Mouse (Mus musculus) neural tube, embryonic 13.5 days (tissue): ENCODE measurements around the gene Kmt2a. TPM values are rescaled to one million over a fixed set of nuclear protein-coding genes. Genes with fewer than 3 reads are reported as not detected.

Experiments used
- ATAC-seq: fragments of 200-750 bp; cut with Nextera tagmentation; 2 replicates; pipeline ENCODE4 v1.8.0; 2017; ENCODE audit warnings: low read depth, mild to moderate bottlenecking, moderate TSS enrichment, moderate library complexity
- H3K27ac ChIP-seq: fragments of 300-500 bp; sonication (generic); replicated peaks from 2 replicates; pipeline ENCODE4 v1.5.1; 2015; ENCODE audit warnings: moderate library complexity, mild to moderate bottlenecking, inconsistent platforms
- H3K27me3 ChIP-seq: fragments of 300-500 bp; sonication (generic); 2 replicates; pipeline ENCODE4 v1.6.1; 2015; ENCODE audit warnings: mild to moderate bottlenecking, inconsistent platforms
- H3K36me3 ChIP-seq: fragments of 300-500 bp; sonication (generic); 2 replicates; pipeline ENCODE4 v1.6.1; 2015; ENCODE audit warnings: mild to moderate bottlenecking, inconsistent platforms
- H3K4me1 ChIP-seq: fragments of 300-500 bp; sonication (generic); replicated peaks from 2 replicates; pipeline ENCODE4 v1.6.1; 2015; ENCODE audit warnings: inconsistent platforms
- H3K4me2 ChIP-seq: fragments of 300-500 bp; sonication (generic); 2 replicates; pipeline ENCODE4 v1.6.1; 2015; ENCODE audit warnings: inconsistent platforms, mild to moderate bottlenecking, moderate library complexity
- H3K4me3 ChIP-seq: fragments of 300-500 bp; sonication (generic); 2 replicates; pipeline ENCODE4 v1.5.1; 2015; ENCODE audit warnings: mild to moderate bottlenecking, inconsistent platforms
- H3K9ac ChIP-seq: fragments of 300-500 bp; sonication (generic); 2 replicates; pipeline ENCODE4 v1.6.1; 2015; ENCODE audit warnings: moderate library complexity, mild to moderate bottlenecking, inconsistent platforms
- H3K9me3 ChIP-seq: fragments of 300-500 bp; sonication (generic); 2 replicates; pipeline ENCODE4 v1.6.1; 2016; ENCODE audit warnings: inconsistent platforms
- WGBS: fragments of 180-500 bp; shearing (Covaris S2); methylation state at CpG from one replicate; pipeline ENCODE4 v1.1.7; 2015; 5-methylcytosine and 5-hydroxymethylcytosine counted together
- polyA plus RNA-seq: library from polyadenylated mRNA; unstranded; fragments of >200 nt; fragmentation: Nextera tagmentation; extraction: Ambion mirVana; gene quantifications from 2 replicates; pipeline ENCODE4 v1.2.1, GENCODE M21; 2015

Kmt2a gene
- polyA plus RNA-seq, 1 experiment from 2014 or later: 25.0 TPM

DNA sequence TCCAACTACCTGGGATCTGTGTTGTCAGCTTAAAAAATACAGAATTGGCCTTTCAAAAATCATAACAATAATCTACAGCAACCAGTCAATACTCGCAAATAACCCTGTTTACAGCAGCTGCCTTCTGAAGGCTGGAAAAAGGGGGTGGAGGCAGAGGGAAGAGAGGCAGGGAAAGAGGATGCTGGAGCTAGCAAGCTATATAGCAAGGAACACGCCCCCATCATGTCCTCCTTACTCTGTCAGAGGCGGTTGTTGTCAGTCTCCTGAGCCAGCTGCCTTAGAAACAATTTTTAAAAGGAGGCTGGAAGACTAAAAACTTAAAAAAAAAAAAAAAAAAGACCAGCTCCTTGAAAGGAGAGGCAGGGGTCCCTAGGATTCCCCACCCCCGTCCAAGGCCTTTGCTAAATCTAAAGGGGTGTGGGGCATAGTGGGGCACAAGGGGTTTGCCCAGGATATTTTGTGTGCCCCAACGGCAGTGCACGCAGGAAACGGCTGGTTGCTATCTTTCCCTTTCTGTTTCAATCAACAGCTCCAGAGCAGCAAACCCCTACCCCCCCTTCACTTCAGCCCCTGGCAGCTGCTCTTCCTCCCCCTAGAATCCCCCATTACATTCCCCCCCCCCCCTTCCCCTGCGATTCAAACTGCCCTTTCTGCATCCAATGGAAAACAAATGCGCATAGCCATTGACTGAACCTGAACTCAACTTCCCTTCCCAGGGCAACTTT, 2.2 kb downstream of the Kmt2a start:
- H3K9ac ChIP-seq: peak overlapping the region; percentile 99
- no peak for ATAC-seq
- H3K4me1 ChIP-seq: peaks cover 67% of the 10 kb centered on the region
- no peaks in the 10 kb centered on the region for H3K9me3 ChIP-seq
- H3K27me3 ChIP-seq: no peaks in the 10 kb centered on the region
- peak overlapping the region; percentile 100 for H3K27ac ChIP-seq
- H3K36me3 ChIP-seq: no peaks in the 10 kb centered on the region; the same call in 1 of the 2 replicates
- peak overlapping the region; percentile 88 for H3K4me3 ChIP-seq
- H3K4me2 ChIP-seq: peak overlapping the region; percentile 84
- WGBS: 15% methylated on average over 9 of the region's 9 CpGs

- Histone ChIP-seq H3K27me3 (no peaks in the 10 kb centered on the region), H3K9ac (no peak overlapping the region; the same call in 1 of the 2 replicates), H3K27ac (no peak overlapping the region), H3K36me3 (no peaks in the 10 kb centered on the region; the same call in 1 of the 2 replicates), H3K4me1 (peaks cover 74% of the 10 kb centered on the region), H3K9me3 (no peaks in the 10 kb centered on the region), H3K4me2 (peak overlapping the region; percentile 84), H3K4me3 (0 out of 2 replicates have a peak overlapping the region, but pooled peaks have one; percentile 88)
- no peak for ATAC-seq
- 87% methylated on average over 7 of the region's 7 CpGs for WGBS
Observed at GRCm38 (mm10) chr9:44877686-44878085, 3.4 kb downstream of the Kmt2a start.

DNA sequence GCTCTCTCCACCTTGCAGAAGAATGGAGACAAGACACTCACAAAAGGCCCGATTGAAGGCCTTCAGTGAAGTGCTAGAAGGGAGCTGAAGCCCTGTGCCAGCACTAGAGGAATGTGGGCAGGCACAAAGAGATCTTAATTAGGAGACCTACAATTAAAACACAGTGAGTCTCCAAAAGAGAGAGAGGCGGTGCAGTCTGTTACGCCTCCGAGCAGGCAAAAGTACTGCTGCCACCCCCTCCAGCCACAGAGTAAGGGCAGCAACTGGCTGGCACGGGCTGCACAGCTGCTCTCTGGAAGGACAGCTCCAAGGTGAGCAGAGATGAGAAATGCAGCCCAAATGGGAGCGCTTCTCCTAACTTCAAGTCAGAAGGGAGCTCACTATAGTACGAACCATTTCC, 5.6 kb downstream of the Kmt2a start:
- WGBS: 24% methylated on average over 7 of the region's 7 CpGs
- H3K4me3 ChIP-seq: no peak overlapping the region
- peaks cover 89% of the 10 kb centered on the region for H3K4me1 ChIP-seq
- no peaks in the 10 kb centered on the region; the same call in 1 of the 2 replicates for H3K36me3 ChIP-seq
- H3K27ac ChIP-seq: no peak overlapping the region
- peak overlapping the region; percentile 48; the same call in 1 of the 2 replicates for H3K9ac ChIP-seq
- H3K27me3 ChIP-seq: no peaks in the 10 kb centered on the region
- ATAC-seq: no peak
- no peaks in the 10 kb centered on the region for H3K9me3 ChIP-seq
- H3K4me2 ChIP-seq: peak overlapping the region; percentile 18

DNA sequence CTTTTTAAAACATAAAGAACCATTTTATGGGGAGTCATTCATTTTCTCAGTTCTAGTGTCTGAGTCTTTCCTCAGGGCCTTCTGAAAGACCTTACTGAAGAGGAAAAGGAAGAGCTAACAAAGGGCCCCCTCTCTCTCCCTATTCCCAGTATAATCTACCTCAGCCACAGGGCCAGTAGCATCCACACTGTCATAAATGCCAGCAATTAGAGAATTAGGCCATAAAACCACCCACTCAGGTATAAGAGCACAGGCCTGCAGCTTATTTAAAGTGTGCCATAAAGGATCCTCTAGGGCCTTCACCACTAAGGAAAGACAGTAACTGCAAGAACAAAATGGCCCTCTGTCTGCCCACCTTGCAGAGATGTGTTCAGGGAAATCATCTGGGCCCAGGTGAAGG, 6.9 kb downstream of the Kmt2a start:
- H3K4me1 ChIP-seq: peaks cover 90% of the 10 kb centered on the region
- no peaks in the 10 kb centered on the region for H3K9me3 ChIP-seq

GRCm38 (mm10) chr9:44873665-44874064, 7.4 kb downstream of the Kmt2a start:
- Histone ChIP-seq H3K9me3 (no peaks in the 10 kb centered on the region), H3K27me3 (no peaks in the 10 kb centered on the region), H3K27ac (peak overlapping the region; percentile 50; the same call in 1 of the 2 replicates), H3K4me1 (peaks cover 89% of the 10 kb centered on the region), H3K4me2 (peak overlapping the region; percentile 20), H3K4me3 (no peak overlapping the region), H3K9ac (no peak overlapping the region), H3K36me3 (no peaks in the 10 kb centered on the region; the same call in 1 of the 2 replicates)
- WGBS: 44% methylated on average over 5 of the region's 5 CpGs
- ATAC-seq: no peak

More for the DNA sequence above, 6.9 kb downstream of the Kmt2a start:
- no peak overlapping the region for H3K4me3 ChIP-seq
- H3K27ac ChIP-seq: peak overlapping the region; percentile 50; the same call in 1 of the 2 replicates
- no peaks in the 10 kb centered on the region for H3K27me3 ChIP-seq
- no peak overlapping the region for H3K4me2 ChIP-seq
- H3K9ac ChIP-seq: no peak overlapping the region
- no peaks in the 10 kb centered on the region; the same call in 1 of the 2 replicates for H3K36me3 ChIP-seq
- ATAC-seq: no peak

- H3K4me3 ChIP-seq: no peak overlapping the region
- H3K9ac ChIP-seq: no peak overlapping the region
- ATAC-seq: no peak
- H3K9me3 ChIP-seq: no peaks in the 10 kb centered on the region
- H3K27ac ChIP-seq: no peak overlapping the region
- H3K4me1 ChIP-seq: peaks cover 70% of the 10 kb centered on the region
- WGBS: 77% methylated on average over 13 of the region's 13 CpGs
- H3K36me3 ChIP-seq: peaks cover 20% of the 10 kb centered on the region
- H3K4me2 ChIP-seq: no peak overlapping the region
- H3K27me3 ChIP-seq: no peaks in the 10 kb centered on the region
Observed at GRCm38 (mm10) chr9:44868336-44869094, 12.6 kb downstream of the Kmt2a start.

- Histone ChIP-seq H3K36me3 (peaks cover 20% of the 10 kb centered on the region), H3K4me3 (no peak overlapping the region), H3K27ac (no peak overlapping the region), H3K4me1 (peaks cover 61% of the 10 kb centered on the region), H3K9ac (no peak overlapping the region), H3K4me2 (no peak overlapping the region), H3K9me3 (no peaks in the 10 kb centered on the region), H3K27me3 (no peaks in the 10 kb centered on the region)
- 91% methylated on average over 3 of the region's 3 CpGs for WGBS
- no peak for ATAC-seq
Observed at GRCm38 (mm10) chr9:44867664-44868063, 13.4 kb downstream of the Kmt2a start.

- Histone ChIP-seq H3K36me3 (peaks cover 27% of the 10 kb centered on the region), H3K4me2 (no peak overlapping the region), H3K4me3 (no peak overlapping the region), H3K27ac (peak overlapping the region; percentile 2), H3K9ac (no peak overlapping the region), H3K27me3 (no peaks in the 10 kb centered on the region), H3K9me3 (no peaks in the 10 kb centered on the region), H3K4me1 (peaks cover 58% of the 10 kb centered on the region)
- ATAC-seq: no peak
- WGBS: 45% methylated on average over 9 of the region's 9 CpGs
Observed at GRCm38 (mm10) chr9:44866501-44867240, 14.4 kb downstream of the Kmt2a start.

- H3K9ac ChIP-seq: no peak overlapping the region
- no peak overlapping the region for H3K27ac ChIP-seq
- H3K4me1 ChIP-seq: peaks cover 13% of the 10 kb centered on the region; the same call in 1 of the 2 replicates
- H3K9me3 ChIP-seq: no peaks in the 10 kb centered on the region
- peaks cover 35% of the 10 kb centered on the region for H3K36me3 ChIP-seq
- H3K27me3 ChIP-seq: no peaks in the 10 kb centered on the region
- no peak for ATAC-seq
- no peak overlapping the region for H3K4me3 ChIP-seq
- H3K4me2 ChIP-seq: no peak overlapping the region
Observed at GRCm38 (mm10) chr9:44861121-44861520, 20.0 kb downstream of the Kmt2a start.

DNA sequence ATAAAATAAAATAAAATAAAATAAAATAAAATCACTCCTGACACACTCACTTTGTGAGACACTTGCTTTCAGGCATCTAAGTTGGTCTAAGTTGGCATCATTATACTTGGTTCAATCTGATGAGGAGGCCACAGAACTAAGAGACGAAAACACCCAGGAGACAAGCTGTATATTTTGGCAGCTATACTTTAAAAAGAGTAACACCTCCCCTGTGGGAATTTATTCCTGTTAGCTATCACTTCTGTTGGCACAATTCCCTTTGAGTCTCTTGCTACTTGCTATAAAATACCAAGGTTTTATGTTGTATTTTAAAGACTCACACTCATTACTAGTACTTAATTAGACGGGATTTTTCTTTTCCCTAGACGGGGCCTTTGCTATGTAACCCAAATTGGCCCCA, 22.4 kb downstream of the Kmt2a start:
- no peak for ATAC-seq
- WGBS: 82% methylated on average over 3 of the region's 3 CpGs
- Histone ChIP-seq H3K4me1 (peaks cover 12% of the 10 kb centered on the region; the same call in 1 of the 2 replicates), H3K9ac (no peak overlapping the region), H3K27ac (no peak overlapping the region), H3K9me3 (no peaks in the 10 kb centered on the region), H3K36me3 (peaks cover 15% of the 10 kb centered on the region), H3K4me2 (no peak overlapping the region), H3K4me3 (no peak overlapping the region), H3K27me3 (no peaks in the 10 kb centered on the region)

DNA sequence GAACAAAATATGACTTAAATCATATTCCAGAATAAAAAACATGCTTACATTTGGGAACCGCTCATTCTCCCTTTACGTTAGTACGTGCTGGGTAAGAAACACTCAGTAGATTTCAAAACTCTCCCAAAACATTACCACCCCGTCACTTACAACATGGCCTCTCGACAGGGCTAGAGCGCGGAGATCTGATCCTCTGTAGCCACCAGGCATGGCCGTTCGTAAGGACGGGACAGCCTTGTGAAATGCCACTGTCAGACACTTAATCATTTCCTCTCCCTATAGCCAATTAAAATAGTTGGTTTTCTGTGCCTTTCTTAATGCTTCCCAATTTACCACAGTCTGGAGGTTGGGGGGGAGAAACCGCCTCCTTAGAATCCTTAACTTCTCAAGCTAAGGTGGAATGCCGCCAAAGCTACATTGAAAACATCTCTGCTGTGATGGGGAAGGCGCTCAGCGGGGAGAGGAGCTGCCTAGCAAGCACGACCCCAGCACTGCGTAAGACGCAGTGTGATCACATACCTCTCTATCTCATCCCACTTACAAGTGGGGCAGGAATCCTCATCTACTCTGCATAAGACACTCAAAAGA, 23.6 kb downstream of the Kmt2a start:
- 88% methylated on average over 17 of the region's 17 CpGs for WGBS
- no peaks in the 10 kb centered on the region for H3K9me3 ChIP-seq
- ATAC-seq: no peak
- no peak overlapping the region for H3K9ac ChIP-seq
- peaks cover 15% of the 10 kb centered on the region for H3K36me3 ChIP-seq
- H3K27ac ChIP-seq: no peak overlapping the region
- no peak overlapping the region for H3K4me3 ChIP-seq
- no peaks in the 10 kb centered on the region for H3K27me3 ChIP-seq
- H3K4me1 ChIP-seq: peaks cover 12% of the 10 kb centered on the region; the same call in 1 of the 2 replicates
- H3K4me2 ChIP-seq: no peak overlapping the region
